Mouse (Mus musculus): ENCODE results near the gene 2410002F23Rik.

DNA sequence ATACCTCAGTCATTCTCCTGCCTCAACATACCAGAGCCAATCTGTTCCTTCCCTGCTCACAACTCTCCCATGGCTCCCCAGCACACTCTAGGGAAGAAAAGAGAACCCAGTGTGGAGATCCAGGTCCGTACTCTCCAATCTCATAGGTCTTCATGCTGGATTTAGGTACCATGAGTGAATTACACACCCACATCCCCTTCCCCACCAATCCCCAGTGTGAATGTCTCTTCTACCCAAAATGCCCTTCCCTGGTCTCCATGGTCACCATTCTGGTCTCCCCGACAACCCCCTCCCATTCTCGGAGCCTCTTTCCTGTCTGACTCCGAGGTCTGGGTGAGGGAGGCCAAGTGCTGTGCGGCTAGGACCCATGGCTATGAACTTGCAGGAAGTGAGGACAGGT is 14.6 kb downstream of the 2410002F23Rik start, which contains the start of gene Gm15517:
- TF ChIP-seq CTCF (IDR thresholded peaks at IDR 0.05; ENCODE audit: borderline replicate concordance, extremely low read depth, insufficient read depth, insufficient read length): no peak
- no peak for TF ChIP-seq POLR2A (IDR thresholded peaks at IDR 0.05; ENCODE audit: borderline replicate concordance, extremely low read depth, insufficient read depth, insufficient read length, poor library complexity, severe bottlenecking)
